Mouse (Mus musculus) neural tube, embryonic 13.5 days (tissue): ENCODE measurements around the gene Eva1a. TPM values are rescaled to one million over a fixed set of nuclear protein-coding genes. Genes with fewer than 3 reads are reported as not detected.

ENCODE experiments used
- ATAC-seq: fragments of 200-750 bp; cut with Nextera tagmentation; 2 replicates; pipeline ENCODE4 v1.8.0; 2017; ENCODE audit warnings: low read depth, mild to moderate bottlenecking, moderate TSS enrichment, moderate library complexity
- H3K27ac ChIP-seq: fragments of 300-500 bp; sonication (generic); replicated peaks from 2 replicates; pipeline ENCODE4 v1.5.1; 2015; ENCODE audit warnings: moderate library complexity, mild to moderate bottlenecking, inconsistent platforms
- H3K27me3 ChIP-seq: fragments of 300-500 bp; sonication (generic); 2 replicates; pipeline ENCODE4 v1.6.1; 2015; ENCODE audit warnings: mild to moderate bottlenecking, inconsistent platforms
- H3K36me3 ChIP-seq: fragments of 300-500 bp; sonication (generic); 2 replicates; pipeline ENCODE4 v1.6.1; 2015; ENCODE audit warnings: mild to moderate bottlenecking, inconsistent platforms
- H3K4me1 ChIP-seq: fragments of 300-500 bp; sonication (generic); replicated peaks from 2 replicates; pipeline ENCODE4 v1.6.1; 2015; ENCODE audit warnings: inconsistent platforms
- H3K4me2 ChIP-seq: fragments of 300-500 bp; sonication (generic); 2 replicates; pipeline ENCODE4 v1.6.1; 2015; ENCODE audit warnings: inconsistent platforms, mild to moderate bottlenecking, moderate library complexity
- H3K4me3 ChIP-seq: fragments of 300-500 bp; sonication (generic); 2 replicates; pipeline ENCODE4 v1.5.1; 2015; ENCODE audit warnings: mild to moderate bottlenecking, inconsistent platforms
- H3K9ac ChIP-seq: fragments of 300-500 bp; sonication (generic); 2 replicates; pipeline ENCODE4 v1.6.1; 2015; ENCODE audit warnings: moderate library complexity, mild to moderate bottlenecking, inconsistent platforms
- H3K9me3 ChIP-seq: fragments of 300-500 bp; sonication (generic); 2 replicates; pipeline ENCODE4 v1.6.1; 2016; ENCODE audit warnings: inconsistent platforms
- WGBS: fragments of 180-500 bp; shearing (Covaris S2); methylation state at CpG from one replicate; pipeline ENCODE4 v1.1.7; 2015; 5-methylcytosine and 5-hydroxymethylcytosine counted together
- polyA plus RNA-seq: library from polyadenylated mRNA; unstranded; fragments of >200 nt; fragmentation: Nextera tagmentation; extraction: Ambion mirVana; gene quantifications from 2 replicates; pipeline ENCODE4 v1.2.1, GENCODE M21; 2015

Eva1a gene
- polyA plus RNA-seq, 1 experiment from 2014 or later: 1.2 TPM

DNA sequence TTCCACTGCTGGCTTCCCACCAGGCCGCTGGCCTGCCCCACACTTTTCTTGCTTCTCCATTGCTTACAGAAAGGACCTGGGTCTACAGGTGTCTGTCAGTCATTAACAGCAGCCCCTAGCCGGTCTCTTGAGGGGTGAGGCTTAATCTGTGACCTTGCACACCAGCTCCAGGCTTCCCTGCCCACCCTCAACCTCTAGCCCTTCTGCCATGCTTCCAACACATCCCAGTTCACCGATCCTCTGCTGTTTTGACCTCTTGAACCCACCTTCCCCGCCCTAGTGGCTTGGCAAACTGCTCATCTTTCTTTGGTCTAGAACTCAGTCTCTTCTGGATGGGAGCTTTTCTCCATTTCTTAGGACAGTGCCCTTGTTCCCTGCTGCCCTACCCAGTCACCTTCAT lies 2.8 kb downstream of the Eva1a start:
- Histone ChIP-seq H3K4me3 (no peak overlapping the region), H3K9me3 (no peaks in the 10 kb centered on the region), H3K27me3 (peaks cover 55% of the 10 kb centered on the region), H3K4me2 (no peak overlapping the region), H3K4me1 (peaks cover 19% of the 10 kb centered on the region), H3K36me3 (no peaks in the 10 kb centered on the region), H3K27ac (no peak overlapping the region), H3K9ac (no peak overlapping the region)
- ATAC-seq: no peak
- 37% methylated on average over 4 of the region's 4 CpGs for WGBS

DNA sequence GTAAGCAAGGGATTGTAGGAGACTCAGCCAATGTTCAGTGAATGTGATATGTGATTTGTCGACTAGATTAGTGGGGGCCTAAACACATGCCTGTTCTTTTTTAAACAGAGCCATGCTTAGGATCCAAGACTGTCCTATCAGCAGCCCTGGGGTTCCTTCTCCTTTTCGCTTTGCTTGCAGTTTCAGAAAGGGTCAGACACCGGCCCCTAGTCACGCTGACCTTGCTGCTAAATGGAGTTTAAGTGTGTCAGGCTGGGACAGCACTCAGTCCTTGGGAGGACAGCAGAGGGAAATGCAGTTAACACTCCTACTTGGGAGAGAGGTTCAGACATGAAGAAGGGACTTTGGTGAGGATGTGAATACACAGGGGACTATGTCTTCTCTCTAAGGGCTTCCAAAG lies 3.7 kb downstream of the Eva1a start:
- Histone ChIP-seq H3K4me2 (no peak overlapping the region), H3K36me3 (no peaks in the 10 kb centered on the region), H3K9ac (no peak overlapping the region), H3K4me3 (no peak overlapping the region), H3K27me3 (peaks cover 55% of the 10 kb centered on the region), H3K4me1 (peaks cover 19% of the 10 kb centered on the region), H3K9me3 (no peaks in the 10 kb centered on the region), H3K27ac (no peak overlapping the region)
- 77% methylated on average over 4 of the region's 4 CpGs for WGBS
- no peak for ATAC-seq

GRCm38 (mm10) chr6:82047977-82048376 lies 7.1 kb downstream of the Eva1a start:
- ATAC-seq: no peak
- H3K27me3 ChIP-seq: peaks cover 23% of the 10 kb centered on the region
- H3K9me3 ChIP-seq: no peaks in the 10 kb centered on the region
- no peak overlapping the region for H3K9ac ChIP-seq
- H3K27ac ChIP-seq: no peak overlapping the region
- H3K36me3 ChIP-seq: no peaks in the 10 kb centered on the region
- H3K4me1 ChIP-seq: peaks cover under 1% of the 10 kb centered on the region
- H3K4me3 ChIP-seq: no peak overlapping the region
- 66% methylated on average over 6 of the region's 6 CpGs for WGBS
- H3K4me2 ChIP-seq: no peak overlapping the region

DNA sequence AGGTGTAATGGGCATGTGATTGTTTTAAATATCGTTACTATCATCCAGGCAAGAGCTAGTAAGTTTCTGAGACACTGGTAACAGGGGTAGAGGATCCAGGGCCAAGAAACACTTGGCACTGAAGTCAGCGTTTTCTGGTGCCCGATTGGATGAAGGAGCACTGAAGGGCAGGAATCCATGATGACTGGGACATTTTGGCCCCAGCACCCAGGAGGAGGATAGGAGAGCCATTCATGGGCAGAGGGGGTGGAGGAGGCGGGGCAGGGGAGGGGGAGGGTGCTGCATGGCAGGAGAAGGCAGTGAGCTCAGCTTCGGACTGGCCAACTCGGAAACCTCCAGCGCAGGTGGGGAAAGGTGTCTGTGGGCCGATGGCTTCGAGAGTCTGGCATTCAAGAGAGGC lies 9.4 kb downstream of the Eva1a start:
- no peak overlapping the region for H3K4me3 ChIP-seq
- no peak overlapping the region for H3K9ac ChIP-seq
- H3K27ac ChIP-seq: no peak overlapping the region
- H3K9me3 ChIP-seq: no peaks in the 10 kb centered on the region
- H3K27me3 ChIP-seq: 0 out of 2 replicates have a peak, but pooled peaks cover 4% of the 10 kb centered on the region
- no peaks in the 10 kb centered on the region for H3K36me3 ChIP-seq
- H3K4me1 ChIP-seq: no peaks in the 10 kb centered on the region
- WGBS: 82% methylated on average over 9 of the region's 9 CpGs
- no peak overlapping the region for H3K4me2 ChIP-seq
- ATAC-seq: no peak

GRCm38 (mm10) chr6:82051569-82051968 lies 10.7 kb downstream of the Eva1a start:
- H3K9ac ChIP-seq: no peak overlapping the region
- ATAC-seq: no peak
- H3K4me2 ChIP-seq: no peak overlapping the region
- no peaks in the 10 kb centered on the region for H3K9me3 ChIP-seq
- H3K27ac ChIP-seq: no peak overlapping the region
- H3K27me3 ChIP-seq: 0 out of 2 replicates have a peak, but pooled peaks cover 2% of the 10 kb centered on the region
- no peak overlapping the region for H3K4me3 ChIP-seq
- H3K36me3 ChIP-seq: no peaks in the 10 kb centered on the region
- 82% methylated on average over 8 of the region's 8 CpGs for WGBS
- no peaks in the 10 kb centered on the region for H3K4me1 ChIP-seq

GRCm38 (mm10) chr6:82052047-82052725 lies 11.3 kb downstream of the Eva1a start:
- no peaks in the 10 kb centered on the region for H3K4me1 ChIP-seq
- H3K27me3 ChIP-seq: no peaks in the 10 kb centered on the region
- no peak for ATAC-seq
- no peak overlapping the region for H3K9ac ChIP-seq
- no peaks in the 10 kb centered on the region for H3K9me3 ChIP-seq
- no peak overlapping the region for H3K27ac ChIP-seq
- no peaks in the 10 kb centered on the region for H3K36me3 ChIP-seq
- WGBS: 83% methylated on average over 6 of the region's 6 CpGs
- H3K4me3 ChIP-seq: no peak overlapping the region
- no peak overlapping the region for H3K4me2 ChIP-seq

DNA sequence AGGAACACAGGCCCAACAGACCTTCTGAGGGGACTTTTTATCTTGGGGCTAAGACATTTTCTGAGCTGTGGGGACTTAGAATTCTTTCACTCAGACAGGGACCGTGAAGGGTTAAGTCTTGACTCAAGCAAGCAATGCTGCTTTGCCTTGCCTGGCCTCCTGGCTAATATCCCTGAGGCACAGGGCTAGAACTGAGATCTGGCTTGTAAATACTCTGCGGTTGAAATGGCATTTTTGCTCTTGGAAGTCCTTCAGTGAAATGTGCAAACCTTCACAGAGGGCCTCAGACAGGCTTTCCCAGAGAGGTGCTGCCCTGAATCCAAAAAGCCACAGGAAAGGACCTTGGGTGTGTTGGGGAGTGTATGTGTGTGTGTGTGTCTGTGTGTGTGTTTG lies 11.9 kb downstream of the Eva1a start:
- Histone ChIP-seq H3K4me1 (no peaks in the 10 kb centered on the region), H3K9ac (no peak overlapping the region), H3K9me3 (no peaks in the 10 kb centered on the region), H3K4me3 (no peak overlapping the region), H3K27me3 (no peaks in the 10 kb centered on the region), H3K27ac (no peak overlapping the region), H3K36me3 (no peaks in the 10 kb centered on the region), H3K4me2 (no peak overlapping the region)
- no peak for ATAC-seq
- 75% methylated on average over 2 of the region's 2 CpGs for WGBS

DNA sequence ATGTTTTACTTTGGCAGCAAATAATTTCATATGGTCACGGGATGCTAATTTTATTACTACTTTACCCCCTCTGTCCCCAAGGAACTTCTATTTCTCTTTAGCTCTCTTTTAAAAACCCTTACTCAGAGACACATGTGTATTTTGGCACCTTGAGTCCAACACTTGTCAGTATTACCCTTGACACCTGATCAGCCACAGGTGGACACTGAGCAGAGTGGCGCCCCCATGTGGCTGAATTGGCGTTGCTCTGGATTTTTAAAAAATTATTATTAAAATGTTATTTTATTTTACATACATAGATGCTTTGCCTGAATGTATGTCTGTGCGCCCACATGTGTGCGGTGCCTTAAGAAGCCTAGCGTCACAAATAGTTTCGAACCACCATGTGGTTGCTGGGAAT lies 14.0 kb downstream of the Eva1a start:
- H3K36me3 ChIP-seq: no peaks in the 10 kb centered on the region
- no peaks in the 10 kb centered on the region for H3K27me3 ChIP-seq
- H3K9me3 ChIP-seq: no peaks in the 10 kb centered on the region
- H3K27ac ChIP-seq: no peak overlapping the region
- no peaks in the 10 kb centered on the region for H3K4me1 ChIP-seq
- WGBS: 78% methylated on average over 7 of the region's 7 CpGs
- no peak overlapping the region for H3K4me3 ChIP-seq
- ATAC-seq: no peak
- no peak overlapping the region for H3K4me2 ChIP-seq
- no peak overlapping the region for H3K9ac ChIP-seq

DNA sequence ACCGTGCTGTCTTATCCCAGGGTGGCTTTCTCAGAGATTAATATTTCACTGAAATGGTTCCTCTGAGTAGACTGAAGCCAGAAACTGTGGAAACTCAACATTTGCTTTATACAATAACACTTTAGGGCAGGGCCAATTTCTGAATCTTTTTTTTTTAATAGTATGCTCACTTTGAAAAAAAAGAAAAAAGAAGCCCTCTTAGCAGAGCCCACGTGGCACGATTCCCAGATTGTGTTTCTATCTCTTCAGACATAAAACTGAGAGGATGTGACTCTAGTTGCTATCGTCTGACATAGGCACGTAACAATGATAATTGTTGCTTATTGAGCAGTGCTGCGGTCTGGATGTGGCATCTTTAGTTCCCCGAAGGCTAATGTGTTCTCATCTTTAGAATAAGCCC lies 19.1 kb downstream of the Eva1a start:
- H3K27me3 ChIP-seq: no peaks in the 10 kb centered on the region
- H3K9ac ChIP-seq: no peak overlapping the region
- H3K4me2 ChIP-seq: no peak overlapping the region
- no peaks in the 10 kb centered on the region for H3K4me1 ChIP-seq
- no peak for ATAC-seq
- H3K27ac ChIP-seq: no peak overlapping the region
- no peaks in the 10 kb centered on the region for H3K9me3 ChIP-seq
- H3K36me3 ChIP-seq: no peaks in the 10 kb centered on the region
- no peak overlapping the region for H3K4me3 ChIP-seq
- 75% methylated on average over 7 of the region's 7 CpGs for WGBS

GRCm38 (mm10) chr6:82065230-82065629 lies 24.4 kb downstream of the Eva1a start:
- no peaks in the 10 kb centered on the region for H3K27me3 ChIP-seq
- no peak overlapping the region for H3K27ac ChIP-seq
- no peak overlapping the region for H3K4me3 ChIP-seq
- H3K4me1 ChIP-seq: no peaks in the 10 kb centered on the region
- no peak overlapping the region for H3K4me2 ChIP-seq
- H3K36me3 ChIP-seq: no peaks in the 10 kb centered on the region
- no peak for ATAC-seq
- H3K9me3 ChIP-seq: no peaks in the 10 kb centered on the region
- H3K9ac ChIP-seq: no peak overlapping the region
- 71% methylated on average over 5 of the region's 5 CpGs for WGBS

DNA sequence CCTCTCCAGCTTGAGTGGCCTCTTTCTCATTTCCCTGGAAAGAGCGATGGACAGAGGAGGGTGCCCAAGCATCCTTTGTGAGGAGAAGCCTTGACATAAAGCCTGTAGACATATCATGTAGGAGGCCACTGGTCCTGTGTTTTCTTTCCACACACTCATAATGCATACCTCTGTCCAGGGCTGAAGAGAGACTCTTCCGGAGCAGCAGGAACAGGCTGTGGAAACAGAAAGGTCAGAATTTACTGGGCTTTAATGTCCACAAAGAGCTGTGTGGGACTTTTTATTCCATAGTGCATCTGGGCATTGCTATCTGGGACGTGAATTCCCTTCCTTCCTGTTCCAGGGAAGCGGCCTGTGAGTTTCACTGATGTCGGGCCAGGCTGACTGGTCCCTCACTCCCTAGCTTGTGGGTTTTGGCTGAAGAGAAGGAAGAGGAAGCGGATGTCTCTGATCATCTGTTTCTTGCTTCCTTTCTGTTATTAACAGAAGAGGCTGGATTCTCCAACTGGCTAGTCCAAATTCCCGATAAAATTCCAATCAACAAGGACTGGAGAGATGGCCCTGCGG lies 25.8 kb downstream of the Eva1a start:
- Histone ChIP-seq H3K4me2 (no peak overlapping the region), H3K4me1 (no peaks in the 10 kb centered on the region), H3K4me3 (no peak overlapping the region), H3K27ac (no peak overlapping the region), H3K9me3 (no peaks in the 10 kb centered on the region), H3K27me3 (no peaks in the 10 kb centered on the region), H3K9ac (no peak overlapping the region), H3K36me3 (no peaks in the 10 kb centered on the region)
- ATAC-seq: no peak
- 89% methylated on average over 8 of the region's 8 CpGs for WGBS

- Histone ChIP-seq H3K4me1 (no peaks in the 10 kb centered on the region), H3K4me3 (no peak overlapping the region), H3K9me3 (no peaks in the 10 kb centered on the region), H3K36me3 (no peaks in the 10 kb centered on the region), H3K4me2 (no peak overlapping the region), H3K27me3 (no peaks in the 10 kb centered on the region), H3K27ac (no peak overlapping the region), H3K9ac (no peak overlapping the region)
- 81% methylated on average over 6 of the region's 6 CpGs for WGBS
- ATAC-seq: no peak
Measured at GRCm38 (mm10) chr6:82070459-82070858, 29.6 kb downstream of the Eva1a start.

DNA sequence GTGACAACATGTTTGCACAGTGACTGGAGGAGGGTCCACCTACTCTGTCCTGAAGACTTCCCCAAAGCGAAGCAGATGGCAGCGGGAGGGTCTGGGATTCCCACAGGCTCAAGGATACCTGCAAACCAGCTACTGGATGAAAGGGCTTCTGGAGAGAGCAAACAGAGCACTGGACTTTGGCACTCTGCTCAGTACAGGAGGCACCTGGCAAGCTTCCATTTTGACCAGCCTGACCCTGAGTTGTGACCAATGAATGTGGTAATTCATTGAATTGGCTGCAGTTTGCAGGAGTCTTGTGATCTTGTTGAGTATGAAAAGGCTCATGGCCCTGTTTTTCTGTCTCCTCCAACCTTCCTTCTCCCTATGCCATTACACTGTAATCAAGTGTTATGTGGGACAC lies 32.2 kb downstream of the Eva1a start:
- Histone ChIP-seq H3K4me1 (no peaks in the 10 kb centered on the region), H3K27me3 (no peaks in the 10 kb centered on the region), H3K36me3 (no peaks in the 10 kb centered on the region), H3K9ac (no peak overlapping the region), H3K4me3 (no peak overlapping the region), H3K9me3 (no peaks in the 10 kb centered on the region), H3K4me2 (no peak overlapping the region), H3K27ac (no peak overlapping the region)
- ATAC-seq: no peak
- WGBS: 98% methylated on average over 2 of the region's 2 CpGs
